Mouse (Mus musculus) MEL-GATA-1-ER (cell line): ENCODE results near the gene Gfpt2.

Source experiments
- DNase-seq: peaks from one replicate; pipeline ENCODE4 v3.0.0-alpha.2; 2012; ENCODE audit warnings: low read depth; ENCODE audit errors: extremely low read depth

Gfpt2 gene

GRCm38 (mm10) chr11:49879950-49880642 is 86.1 kb downstream of the Gfpt2 start:
- no peak for DNase-seq

- no peak for DNase-seq
These were observed 89.4 kb downstream of the Gfpt2 start for GRCm38 (mm10) chr11:49883394-49883793.
